Mouse (Mus musculus) spleen, postnatal 36 days (tissue): ENCODE measurements around the gene Tspan2.

Experiments used
- DNase-seq, 2 experiments: peaks; one replicate each; pipeline ENCODE4 v3.0.0; 2022; ENCODE audit warnings: low spot score in 2 of 2, mixed read lengths in 1 of 2

Gene Tspan2

GRCm38 (mm10) chr3:102764850-102765249 is 30.5 kb downstream of the Tspan2 start:
- no peak for DNase-seq

- no peak for DNase-seq
Observed at GRCm38 (mm10) chr3:102773018-102773417, 38.7 kb downstream of the Tspan2 start.

- no peak for DNase-seq
Observed at GRCm38 (mm10) chr3:102782618-102783017, 48.3 kb downstream of the Tspan2 start, which contains the start of gene Tshb. Gene Tshb, minus strand, starts transcription at chr3:102782718.

GRCm38 (mm10) chr3:102787369-102787768 is 53.0 kb downstream of the Tspan2 start:
- no peak for DNase-seq

DNA sequence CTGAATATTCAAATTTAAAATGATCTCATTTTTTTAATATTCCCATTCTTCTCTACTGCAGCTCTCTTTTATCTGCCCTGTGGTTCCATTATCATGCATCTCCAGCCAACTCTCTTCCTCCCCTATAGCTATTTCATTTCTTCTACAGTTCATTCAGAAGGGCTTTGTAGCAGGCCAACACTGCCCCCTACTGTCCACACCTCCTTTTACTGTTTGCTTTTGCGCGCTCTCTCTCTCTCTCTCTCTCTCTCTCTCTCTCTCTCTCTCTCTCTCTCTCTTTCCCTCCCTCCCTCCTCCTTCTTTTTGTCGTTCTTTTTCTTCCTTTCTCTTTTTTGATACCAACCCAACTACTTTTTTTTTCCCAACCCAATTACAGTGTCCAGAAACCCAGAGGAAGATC is 69.6 kb downstream of the Tspan2 start:
- DNase-seq = peak; percentile 56 to 64

DNA sequence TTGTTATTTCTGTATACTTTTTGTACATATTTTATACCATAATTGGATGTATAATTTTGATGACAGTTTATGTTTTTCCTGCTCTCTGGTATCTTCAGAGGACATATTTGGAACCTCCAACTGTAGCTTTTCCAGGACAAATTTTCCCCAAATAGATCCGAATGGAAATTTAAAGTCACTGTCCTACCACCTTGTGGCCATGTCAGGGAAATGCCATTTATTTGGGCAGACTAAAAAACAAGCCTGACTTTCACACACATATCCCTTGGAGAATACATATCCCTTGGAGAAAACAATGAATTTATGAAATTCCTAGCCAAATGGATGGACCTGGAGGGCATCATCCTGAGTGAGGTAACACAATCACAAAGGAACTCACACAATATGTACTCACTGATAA is 108.1 kb downstream of the Tspan2 start:
- no peak for DNase-seq

- DNase-seq = no peak
Observed at GRCm38 (mm10) chr3:102848661-102849060, 114.3 kb downstream of the Tspan2 start.
